Mouse (Mus musculus): Measurements from ENCODE around the gene Znrd1. TPM values are rescaled to one million over a fixed set of nuclear protein-coding genes. Genes with fewer than 3 reads are reported as not detected.
A peak's percentile ranks its signal among the peaks of the same experiment; 100 is the strongest.
"Not testable (repeated sequence)": the region's sequence is repeated elsewhere in the genome, so short reads cannot be mapped to it uniquely, and the experiment has no call there.

Gene Znrd1
- polyA plus RNA-seq, 1 experiment: 30.3 TPM

- no peak for DNase-seq
- 84% methylated on average over 4 of the region's 4 CpGs for WGBS
- H3K4me3 ChIP-seq (replicated peaks; ENCODE audit: extremely low read depth, low read depth, low read length): no peak overlapping the region
- TF ChIP-seq POLR2A (IDR thresholded peaks at IDR 0.05; ENCODE audit: borderline replicate concordance, extremely low read depth, low read depth, low read length) (no peak), CTCF (IDR thresholded peaks at IDR 0.05; ENCODE audit: insufficient read depth, low read length) (no peak)
- H3K4me1 ChIP-seq (ENCODE audit: control insufficient read depth, insufficient read depth, low read length): no peaks in the 10 kb centered on the region
These were observed 35.5 kb upstream of the Znrd1 start for GRCm38 (mm10) chr17:36993770-36994325.

DNA sequence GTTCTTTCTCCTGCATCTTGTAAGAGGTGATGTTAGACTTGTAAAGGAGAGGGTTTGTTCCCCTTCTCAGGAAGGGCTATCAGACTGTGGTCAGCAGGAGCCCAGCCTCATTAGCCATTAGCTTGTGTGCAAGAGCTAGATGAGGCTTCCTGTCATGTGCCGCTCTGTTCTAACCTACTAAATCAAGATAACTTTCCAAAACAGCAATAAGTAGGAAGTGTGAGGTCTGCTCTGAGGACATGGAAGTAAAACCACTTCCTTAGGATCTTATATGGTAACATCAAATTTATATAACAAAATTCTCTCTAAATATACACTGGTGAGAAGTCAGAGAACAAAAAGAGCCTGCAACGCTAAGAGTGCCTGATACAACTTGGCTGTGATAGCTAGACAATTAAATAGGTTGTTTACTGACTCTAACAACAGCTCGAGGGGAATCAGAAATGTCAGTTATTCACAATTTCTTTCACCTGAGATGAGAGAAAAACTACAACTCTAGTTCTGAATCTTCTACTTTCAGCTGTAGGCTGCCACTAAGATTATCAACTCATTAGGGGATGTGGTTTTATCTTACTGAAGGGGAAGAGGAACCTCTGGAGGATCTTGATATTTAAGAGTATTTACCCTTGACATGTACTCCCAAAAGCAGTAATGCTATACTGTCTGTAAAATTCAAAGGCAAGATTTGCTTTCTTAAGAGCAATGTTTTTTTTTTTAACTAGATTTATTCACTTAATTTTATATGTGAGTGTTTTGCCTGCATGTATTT, 34.2 kb upstream of the Znrd1 start:
- no peak for TF ChIP-seq CTCF (IDR thresholded peaks at IDR 0.05; ENCODE audit: insufficient read depth, low read length)
- TF ChIP-seq POLR2A (IDR thresholded peaks at IDR 0.05; ENCODE audit: borderline replicate concordance, extremely low read depth, low read depth, low read length): no peak
- 45% methylated on average over 3 of the region's 3 CpGs for WGBS
- Histone ChIP-seq H3K4me3 (replicated peaks; ENCODE audit: extremely low read depth, low read depth, low read length) (no peak overlapping the region), H3K4me1 (ENCODE audit: control insufficient read depth, insufficient read depth, low read length) (no peaks in the 10 kb centered on the region)
- DNase-seq: no peak

DNA sequence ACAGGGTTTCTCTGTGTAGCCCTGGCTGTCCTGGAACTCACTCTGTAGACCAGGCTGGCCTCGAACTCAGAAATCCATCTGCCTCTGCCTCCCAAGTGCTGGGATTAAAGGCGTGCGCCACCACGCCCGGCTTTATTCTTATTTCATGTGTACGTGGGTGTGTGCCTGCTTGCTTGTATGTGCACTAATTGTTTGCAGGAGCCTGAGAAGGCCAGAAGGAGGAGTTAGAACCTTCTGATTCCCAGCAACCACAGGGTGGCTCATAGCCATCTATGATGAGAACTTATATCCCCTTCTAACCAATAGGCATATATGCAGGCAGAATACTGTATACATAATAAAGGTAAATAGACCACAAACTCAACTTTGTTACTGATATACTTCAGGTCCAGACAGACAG, 32.3 kb upstream of the Znrd1 start:
- H3K4me3 ChIP-seq (replicated peaks; ENCODE audit: extremely low read depth, low read depth, low read length); H3K4me1 ChIP-seq (ENCODE audit: control insufficient read depth, insufficient read depth, low read length); DNase-seq: not testable (repeated sequence)
- 94% methylated on average over 6 of the region's 6 CpGs for WGBS

- no peak for TF ChIP-seq CTCF (IDR thresholded peaks at IDR 0.05; ENCODE audit: insufficient read depth, low read length)
- no peak for TF ChIP-seq POLR2A (IDR thresholded peaks at IDR 0.05; ENCODE audit: borderline replicate concordance, extremely low read depth, low read depth, low read length)
- no peak for DNase-seq
- H3K4me3 ChIP-seq (replicated peaks; ENCODE audit: extremely low read depth, low read depth, low read length): no peak within 1 kb of the TSS
- WGBS: 55% methylated on average over 5 of the region's 5 CpGs
- no peaks in the 10 kb centered on the region for H3K4me1 ChIP-seq (ENCODE audit: control insufficient read depth, insufficient read depth, low read length)
These were observed 31.1 kb upstream of the Znrd1 start, which contains the start of gene H2-M5 for GRCm38 (mm10) chr17:36989437-36989836. H2-M5 (minus strand) TSS chr17:36989537.

DNA sequence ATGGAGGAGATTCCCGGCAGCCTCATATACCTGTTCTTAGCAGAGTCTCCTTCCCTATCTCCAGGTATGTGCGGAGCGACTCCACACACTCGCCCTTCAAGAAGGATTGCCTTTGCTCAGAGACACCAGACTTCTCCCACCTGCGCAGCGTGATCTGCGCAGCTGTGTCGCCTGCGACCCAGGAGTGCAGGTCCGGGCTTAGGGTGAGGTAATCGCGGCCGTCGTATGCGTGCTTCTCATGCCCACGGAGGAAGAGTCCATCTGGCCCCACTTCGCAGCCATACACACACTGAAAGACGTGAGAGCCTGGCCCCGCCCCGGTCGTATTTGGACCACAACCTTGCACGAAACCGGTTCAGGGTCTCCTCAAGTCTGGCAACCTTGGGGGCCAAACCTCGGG, 30.1 kb upstream of the Znrd1 start:
- TF ChIP-seq POLR2A (IDR thresholded peaks at IDR 0.05; ENCODE audit: borderline replicate concordance, extremely low read depth, low read depth, low read length) (no peak), CTCF (IDR thresholded peaks at IDR 0.05; ENCODE audit: insufficient read depth, low read length) (no peak)
- H3K4me3 ChIP-seq (replicated peaks; ENCODE audit: extremely low read depth, low read depth, low read length): no peak overlapping the region
- H3K4me1 ChIP-seq (ENCODE audit: control insufficient read depth, insufficient read depth, low read length): no peaks in the 10 kb centered on the region
- no peak for DNase-seq
- 11% methylated on average over 24 of the region's 24 CpGs for WGBS

DNA sequence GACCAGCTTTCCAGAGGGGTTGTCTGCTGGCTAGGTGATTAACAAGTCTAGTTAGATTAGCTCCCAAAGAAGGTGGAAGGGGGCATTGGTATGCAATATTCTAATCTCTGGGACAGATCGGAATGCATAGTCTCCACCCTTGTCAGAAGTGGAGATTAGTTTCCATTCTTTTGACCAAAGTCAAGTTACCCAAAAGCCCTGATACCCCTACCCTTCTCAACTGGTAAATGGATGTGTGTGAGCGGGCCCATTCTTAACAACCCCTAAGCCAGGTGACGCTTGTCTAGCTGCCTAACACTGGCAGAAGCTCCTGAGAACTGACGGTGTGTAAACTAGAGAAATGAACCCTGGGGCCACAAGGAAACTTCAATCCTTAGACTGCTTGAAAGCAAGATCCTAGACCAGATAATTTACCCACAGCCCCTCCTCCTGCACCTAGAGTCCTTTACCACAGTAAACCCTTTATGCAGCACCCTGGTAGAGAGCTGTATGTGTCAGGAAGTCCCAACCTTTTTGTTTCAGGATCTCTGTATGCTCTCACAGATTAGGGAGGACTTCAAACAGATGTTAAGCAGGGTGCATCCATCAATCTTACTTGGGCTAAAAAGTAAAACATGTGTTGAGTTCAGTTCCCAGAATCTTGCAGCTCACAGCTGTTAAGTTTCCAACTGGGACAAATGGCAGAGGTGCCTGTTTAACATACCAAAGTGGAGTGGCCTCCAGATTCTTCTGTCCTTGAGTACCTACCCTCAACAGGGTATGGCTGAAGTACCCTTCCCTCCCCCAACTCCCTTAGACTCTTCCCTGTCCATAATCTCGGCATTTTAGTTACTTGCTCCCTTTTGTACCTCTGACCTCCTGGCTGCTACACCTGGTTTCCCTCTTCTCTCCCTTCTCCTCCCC, 24.1 kb upstream of the Znrd1 start:
- Histone ChIP-seq H3K4me3 (replicated peaks; ENCODE audit: extremely low read depth, low read depth, low read length) (no peak overlapping the region), H3K4me1 (ENCODE audit: control insufficient read depth, insufficient read depth, low read length) (peaks cover 3% of the 10 kb centered on the region)
- DNase-seq: no peak
- 43% methylated on average over 5 of the region's 5 CpGs for WGBS
- TF ChIP-seq POLR2A (IDR thresholded peaks at IDR 0.05; ENCODE audit: borderline replicate concordance, extremely low read depth, low read depth, low read length) (no peak), CTCF (IDR thresholded peaks at IDR 0.05; ENCODE audit: insufficient read depth, low read length) (no peak)

DNA sequence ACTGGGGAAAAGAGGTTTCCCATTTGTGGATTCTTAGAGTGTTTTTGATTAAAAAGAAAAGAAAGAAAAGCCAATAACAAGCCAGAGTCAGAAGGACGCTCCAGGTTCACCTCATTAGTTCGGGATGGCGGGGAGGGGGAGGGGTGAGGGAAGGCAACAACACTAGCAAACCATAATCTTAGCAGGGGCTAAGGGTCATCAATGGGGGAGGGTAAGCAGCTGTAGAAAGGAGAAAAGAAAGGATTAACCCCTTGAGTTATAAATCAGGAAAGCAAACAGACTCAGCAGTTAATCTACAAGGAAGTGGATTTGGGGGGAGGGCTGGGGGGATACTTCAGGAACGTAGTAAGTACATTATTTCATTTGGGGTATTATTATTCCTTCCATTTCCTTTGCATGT, 23.5 kb upstream of the Znrd1 start:
- 25% methylated on average over 4 of the region's 4 CpGs for WGBS
- no peak overlapping the region for H3K4me3 ChIP-seq (replicated peaks; ENCODE audit: extremely low read depth, low read depth, low read length)
- peaks cover 3% of the 10 kb centered on the region for H3K4me1 ChIP-seq (ENCODE audit: control insufficient read depth, insufficient read depth, low read length)
- no peak for DNase-seq
- TF ChIP-seq POLR2A (IDR thresholded peaks at IDR 0.05; ENCODE audit: borderline replicate concordance, extremely low read depth, low read depth, low read length) (no peak), CTCF (IDR thresholded peaks at IDR 0.05; ENCODE audit: insufficient read depth, low read length) (no peak)

DNA sequence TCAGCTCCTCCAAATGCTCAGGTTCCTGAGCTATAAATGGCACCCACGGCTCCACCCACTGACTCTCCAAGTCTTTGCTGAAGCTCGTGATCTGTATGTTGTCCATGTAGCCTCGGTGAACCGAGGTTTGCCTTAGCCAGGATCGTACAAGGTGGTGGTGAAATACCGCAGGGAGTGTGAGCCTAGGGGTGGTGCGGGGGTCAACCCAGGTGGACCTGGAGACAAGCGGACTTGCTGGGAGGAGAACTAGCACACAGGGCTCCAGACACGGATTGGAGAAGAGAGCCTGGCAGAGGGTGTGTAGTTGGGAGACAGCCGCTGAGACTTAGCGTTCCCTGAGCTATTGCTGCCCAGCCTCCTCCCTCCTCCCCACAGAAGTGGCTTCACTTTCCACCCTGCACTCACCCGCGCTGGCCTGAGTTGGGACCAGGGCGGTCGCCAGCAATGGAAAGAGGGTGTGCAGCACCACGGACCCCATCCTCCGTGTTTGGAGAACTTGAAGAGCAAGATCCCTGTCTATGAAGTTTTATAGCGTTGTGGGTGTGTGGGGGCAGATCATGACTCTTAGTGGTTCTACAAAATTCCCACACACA, 23.0 kb upstream of the Znrd1 start, which contains the start of gene 2410137M14Rik:
2410137M14Rik (minus strand) TSS at position 17 of the 593 bp plus-strand sequence.
- TF ChIP-seq CTCF (IDR thresholded peaks at IDR 0.05; ENCODE audit: insufficient read depth, low read length) (no peak), POLR2A (IDR thresholded peaks at IDR 0.05; ENCODE audit: borderline replicate concordance, extremely low read depth, low read depth, low read length) (no peak)

DNA sequence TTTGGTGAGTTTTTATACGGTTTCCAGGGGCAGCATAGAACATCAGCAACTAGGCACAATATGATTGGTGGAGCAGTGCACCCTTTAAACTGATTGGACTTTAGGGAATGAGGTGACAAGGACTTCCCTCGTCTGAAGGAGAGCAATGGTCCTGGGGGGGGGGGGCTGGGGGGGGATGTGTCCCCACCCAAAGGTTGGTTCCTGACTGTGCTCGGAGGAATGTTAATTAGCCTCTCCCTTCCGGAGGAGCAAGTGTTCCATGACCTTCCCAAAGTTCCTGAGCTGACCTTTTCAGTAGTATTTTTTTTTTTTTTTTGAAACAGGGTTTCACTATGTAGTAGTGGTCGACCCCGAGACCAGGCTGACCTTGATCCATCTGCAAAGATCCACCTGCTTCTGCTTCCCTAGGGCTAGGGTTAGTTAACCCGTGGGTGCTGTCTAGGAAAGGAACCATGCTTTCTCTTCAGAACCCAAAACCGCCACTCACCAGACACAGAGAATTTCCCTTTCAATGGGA, 15.0 kb upstream of the Znrd1 start:
- Histone ChIP-seq H3K4me3 (replicated peaks; ENCODE audit: extremely low read depth, low read depth, low read length) (no peak overlapping the region), H3K4me1 (ENCODE audit: control insufficient read depth, insufficient read depth, low read length) (no peaks in the 10 kb centered on the region)
- DNase-seq: no peak
- no peak for TF ChIP-seq CTCF (IDR thresholded peaks at IDR 0.05; ENCODE audit: insufficient read depth, low read length)
- 65% methylated on average over 8 of the region's 8 CpGs for WGBS

More for the DNA sequence above, 23.0 kb upstream of the Znrd1 start, which contains the start of gene 2410137M14Rik:
- peaks cover 3% of the 10 kb centered on the region for H3K4me1 ChIP-seq (ENCODE audit: control insufficient read depth, insufficient read depth, low read length)
- 14% methylated on average over 18 of the region's 18 CpGs for WGBS
- no peak within 1 kb of the TSS for H3K4me3 ChIP-seq (replicated peaks; ENCODE audit: extremely low read depth, low read depth, low read length)
- peak; percentile 27 for DNase-seq
